Mouse (Mus musculus): ENCODE results near the gene Rab7. TPM values are rescaled to one million over a fixed set of nuclear protein-coding genes. Genes with fewer than 3 reads are reported as not detected.

Gene Rab7
- total and polyA plus RNA-seq, 3 experiments, result 58.6 to 361 (median 68.9) TPM

- H3K4me1 ChIP-seq (ENCODE audit: control insufficient read depth in 1 of 2, insufficient read depth in 2 of 2), result peaks cover 12 to 50% of the 10 kb centered on the region in 2 experiments
- TF ChIP-seq EP300 (IDR thresholded peaks at IDR 0.05; ENCODE audit: low read length), result no peak
- TF ChIP-seq E2F4 (IDR thresholded peaks at IDR 0.05; ENCODE audit: insufficient replicate concordance, low read depth, low read length), result no peak
- TF ChIP-seq MAX (IDR thresholded peaks at IDR 0.05; ENCODE audit: low read length), result no peak
- TF ChIP-seq BHLHE40 (IDR thresholded peaks at IDR 0.05; ENCODE audit: low read depth, low read length), result no peak
- no peak for TF ChIP-seq MEF2A (IDR thresholded peaks at IDR 0.05; ENCODE audit: borderline replicate concordance, low read depth, low read length)
- H3K4me2 ChIP-seq (ENCODE audit: insufficient read depth, low read depth, poor library complexity, severe bottlenecking), result no peak overlapping the region
- dilution Hi-C loops (cut with MboI; ENCODE audit: extremely low pct_ligation_motif_present, extremely low pct_unique_long_range_greater_than_20kb, low sequenced_read_pairs) (no loop called here), in situ Hi-C loops (cut with MboI; ENCODE audit: low pct_ligation_motif_present, low pct_unique_long_range_greater_than_20kb, low sequenced_read_pairs) (no loop called here)
- no peak overlapping the region for H3K4me3 ChIP-seq (replicated peaks in 1 of 3; ENCODE audit: low read depth in 2 of 3, low read length in 2 of 3, poor library complexity in 1 of 3)
- H3K79me2 ChIP-seq (replicated peaks; ENCODE audit: control insufficient read depth, extremely low read depth, insufficient read depth, poor library complexity, severe bottlenecking), result peaks cover 87% of the 10 kb centered on the region
- no peak overlapping the region for H3K9ac ChIP-seq (ENCODE audit: insufficient read depth, low read depth)
- peaks cover 33 to 78% of the 10 kb centered on the region in 2 experiments for H3K36me3 ChIP-seq (replicated peaks in 1 of 2; ENCODE audit: control insufficient read depth in 1 of 2, insufficient read depth in 1 of 2, low read length in 1 of 2)
- H3K27ac ChIP-seq (ENCODE audit: insufficient read depth, low read depth), result no peak overlapping the region
- DNase-seq (ENCODE audit: extremely low read depth), result no peak
- H3K27me3 ChIP-seq (replicated peaks), result no peaks in the 10 kb centered on the region
- H3K9me3 ChIP-seq (replicated peaks; ENCODE audit: low read length), result no peaks in the 10 kb centered on the region
These were observed 14.6 kb downstream of the Rab7 start for GRCm38 (mm10) chr6:88030432-88030831.

GRCm38 (mm10) chr6:88027390-88027789 is 17.7 kb downstream of the Rab7 start:
- Histone ChIP-seq H3K36me3 (replicated peaks in 1 of 2; ENCODE audit: control insufficient read depth in 1 of 2, insufficient read depth in 1 of 2, low read length in 1 of 2) (peaks cover 50 to 88% of the 10 kb centered on the region in 2 experiments), H3K79me2 (replicated peaks; ENCODE audit: control insufficient read depth, extremely low read depth, insufficient read depth, poor library complexity, severe bottlenecking) (peaks cover 90% of the 10 kb centered on the region), H3K9me3 (replicated peaks; ENCODE audit: low read length) (no peaks in the 10 kb centered on the region), H3K4me3 (replicated peaks in 1 of 3; ENCODE audit: low read depth in 2 of 3, low read length in 2 of 3, poor library complexity in 1 of 3) (no peak overlapping the region), H3K9ac (ENCODE audit: insufficient read depth, low read depth) (no peak overlapping the region), H3K4me1 (ENCODE audit: control insufficient read depth in 1 of 2, insufficient read depth in 2 of 2) (peaks cover 4 to 29% of the 10 kb centered on the region in 2 experiments; a peak in 3 of 4 replicates), H3K4me2 (ENCODE audit: insufficient read depth, low read depth, poor library complexity, severe bottlenecking) (no peak overlapping the region), H3K27ac (ENCODE audit: insufficient read depth, low read depth) (no peak overlapping the region), H3K27me3 (replicated peaks) (no peaks in the 10 kb centered on the region)
- dilution Hi-C loops (cut with MboI; ENCODE audit: extremely low pct_ligation_motif_present, extremely low pct_unique_long_range_greater_than_20kb, low sequenced_read_pairs) (no loop called here), in situ Hi-C loops (cut with MboI; ENCODE audit: low pct_ligation_motif_present, low pct_unique_long_range_greater_than_20kb, low sequenced_read_pairs) (no loop called here)
- DNase-seq (ENCODE audit: extremely low read depth), result no peak
- TF ChIP-seq MAZ (IDR thresholded peaks at IDR 0.05; ENCODE audit: low read depth, low read length), result no peak
- TF ChIP-seq JUN (IDR thresholded peaks at IDR 0.05; ENCODE audit: insufficient read depth, low read depth, low read length), result no peak
- TF ChIP-seq MAFK (IDR thresholded peaks at IDR 0.05; ENCODE audit: insufficient replicate concordance, low read length), result no peak
- no peak for TF ChIP-seq ZMIZ1 (IDR thresholded peaks at IDR 0.05; ENCODE audit: low read depth, low read length)
- TF ChIP-seq SMC3 (IDR thresholded peaks at IDR 0.05; ENCODE audit: low read depth, low read length), result no peak
- no peak for TF ChIP-seq TCF12 (IDR thresholded peaks at IDR 0.05; ENCODE audit: low read depth, low read length)
- TF ChIP-seq CHD1 (IDR thresholded peaks at IDR 0.05; ENCODE audit: low read depth, low read length), result no peak
- no peak for TF ChIP-seq TBP (conservative IDR thresholded peaks at IDR 0.05; ENCODE audit: low read depth, low read length)
- TF ChIP-seq POLR2AphosphoS2 (IDR thresholded peaks at IDR 0.05; ENCODE audit: low read depth, low read length), result no peak
- TF ChIP-seq IRF4 (IDR thresholded peaks at IDR 0.05; ENCODE audit: low read depth, low read length), result no peak
- TF ChIP-seq MXI1 (IDR thresholded peaks at IDR 0.05; ENCODE audit: low read depth, low read length), result no peak
- no peak for TF ChIP-seq CHD2 (IDR thresholded peaks at IDR 0.05; ENCODE audit: low read length)
- no peak for TF ChIP-seq GABPA (IDR thresholded peaks at IDR 0.05; ENCODE audit: insufficient replicate concordance, low read depth, low read length)
- no peak for TF ChIP-seq USF1 (IDR thresholded peaks at IDR 0.05; ENCODE audit: low read depth, low read length)
- no peak for TF ChIP-seq POLR2A (IDR thresholded peaks at IDR 0.05; ENCODE audit: low read depth, low read length)
- TF ChIP-seq PAX5 (IDR thresholded peaks at IDR 0.05; ENCODE audit: low read length), result no peak
- no peak for TF ChIP-seq ZKSCAN1 (IDR thresholded peaks at IDR 0.05; ENCODE audit: borderline replicate concordance, low read depth, low read length)
- TF ChIP-seq USF2 (conservative IDR thresholded peaks at IDR 0.05; ENCODE audit: low read depth, low read length), result no peak
- no peak for TF ChIP-seq MAX (IDR thresholded peaks at IDR 0.05; ENCODE audit: low read length)
- TF ChIP-seq JUND (conservative IDR thresholded peaks at IDR 0.05; ENCODE audit: low read depth, low read length), result no peak
